Comparison of ENCODE assay signal across 8 mouse cellular contexts in genomic region chr2:72475423-72475796, GRCm38 (mm10). TPM values are rescaled to one million over a fixed set of nuclear protein-coding genes. Genes with fewer than 3 reads are reported as not detected.
DNase-seq lines count a peak whose midpoint lies in the region; ATAC-seq and TF ChIP-seq lines count a peak whose summit lies in the region.

No protein-coding gene starts in this region.

- peak overlapping the region; percentile 83 for H3K9ac ChIP-seq in hindbrain, embryonic 11.5 days (ENCODE audit: low read depth, low read length)
- H3K9ac ChIP-seq in midbrain, embryonic 12.5 days (replicated peaks): peak overlapping the region; percentile 77

- H3K9me3 ChIP-seq in hindbrain, embryonic 11.5 days (ENCODE audit: control insufficient read depth, low read length): no peaks in the 10 kb centered on the region
- H3K9me3 ChIP-seq in midbrain, embryonic 12.5 days: no peaks in the 10 kb centered on the region

- H3K27me3 ChIP-seq in kidney, adult 2 months (replicated peaks; ENCODE audit: control insufficient read depth, insufficient read depth, low read length): no peaks in the 10 kb centered on the region; the same call in 1 of the 2 replicates
- H3K27me3 ChIP-seq in hindbrain, embryonic 11.5 days (ENCODE audit: control insufficient read depth, insufficient read depth, low read length): no peaks in the 10 kb centered on the region
- peaks cover 32% of the 10 kb centered on the region for H3K27me3 ChIP-seq in midbrain, embryonic 12.5 days

- peak overlapping the region; percentile 74; the same call in 1 of the 2 replicates for H3K4me3 ChIP-seq in kidney, adult 2 months (ENCODE audit: insufficient read depth, low read depth, low read length)
- peak overlapping the region; percentile 89 for H3K4me3 ChIP-seq in hindbrain, embryonic 11.5 days (ENCODE audit: low read depth, low read length)
- H3K4me3 ChIP-seq in midbrain, embryonic 12.5 days: peak overlapping the region; percentile 89

- DNase-seq in kidney, adult 2 months: no peak
- no peak for DNase-seq in kidney, postnatal 25 days
- DNase-seq in WW6 (ENCODE audit: low read depth, low spot score): peak; percentile 13
- no peak for DNase-seq in hindbrain, embryonic 11.5 days (ENCODE audit: low spot score)
- no peak for DNase-seq in kidney, postnatal 4 days
- DNase-seq in urinary bladder, postnatal 14 days (ENCODE audit: low spot score): no peak

- peak overlapping the region; percentile 45 for H3K4me2 ChIP-seq in hindbrain, embryonic 11.5 days (replicated peaks; ENCODE audit: low read depth, low read length)
- peak overlapping the region; percentile 82 for H3K4me2 ChIP-seq in midbrain, embryonic 12.5 days (replicated peaks)

- no peak overlapping the region for H3K27ac ChIP-seq in kidney, adult 2 months (ENCODE audit: insufficient read depth, low read depth, low read length)
- H3K27ac ChIP-seq in hindbrain, embryonic 11.5 days (ENCODE audit: low read depth, low read length): no peak overlapping the region
- H3K27ac ChIP-seq in midbrain, embryonic 12.5 days (replicated peaks): no peak overlapping the region

- no peak for ATAC-seq in hindbrain, embryonic 11.5 days (ENCODE audit: low FRiP score)
- no peak for ATAC-seq in midbrain, embryonic 12.5 days (ENCODE audit: low FRiP score, low read depth)
- no peak for ATAC-seq in monocyte, adult 5-6 weeks (replicated peaks; ENCODE audit: insufficient number of reproducible peaks, low FRiP score, low TSS enrichment, poor library complexity, severe bottlenecking)

- 1% methylated on average over 7 of the region's 7 CpGs for WGBS in kidney, adult 2 months
- under 1% methylated on average over 7 of the region's 7 CpGs for WGBS in hindbrain, embryonic 11.5 days
- 0% methylated on average over 7 of the region's 7 CpGs for WGBS in midbrain, embryonic 12.5 days

- H3K4me1 ChIP-seq in kidney, adult 2 months (ENCODE audit: control insufficient read depth, insufficient read depth, low read length): peaks cover 4% of the 10 kb centered on the region; the same call in 1 of the 2 replicates
- no peaks in the 10 kb centered on the region; the same call in 1 of the 2 replicates for H3K4me1 ChIP-seq in hindbrain, embryonic 11.5 days (replicated peaks; ENCODE audit: control insufficient read depth, insufficient read depth, low read length)
- peaks cover 40% of the 10 kb centered on the region for H3K4me1 ChIP-seq in midbrain, embryonic 12.5 days

- no peaks in the 10 kb centered on the region for H3K36me3 ChIP-seq in kidney, adult 2 months (ENCODE audit: control insufficient read depth, insufficient read depth, low read length)
- H3K36me3 ChIP-seq in hindbrain, embryonic 11.5 days (ENCODE audit: control insufficient read depth, insufficient read depth, low read length): no peaks in the 10 kb centered on the region
- 0 out of 2 replicates have a peak, but pooled peaks cover 6% of the 10 kb centered on the region for H3K36me3 ChIP-seq in midbrain, embryonic 12.5 days

- no peak for TF ChIP-seq CTCF in kidney, adult 2 months (conservative IDR thresholded peaks at IDR 0.05; ENCODE audit: insufficient read depth, insufficient read length, low read depth, low read length)

- no peak for TF ChIP-seq POLR2A in kidney, adult 2 months (IDR thresholded peaks at IDR 0.05; ENCODE audit: low read depth, low read length)

RNA-seq across cellular contexts. Expression of gene Cdca7, which starts 0.5 kb away (rescaled TPM):
- polyA plus RNA-seq in kidney, adult 2 months (2012; rRNA removed): 1.4 and 1.7 TPM in 2 replicates
- polyA plus RNA-seq in hindbrain, embryonic 11.5 days (2014; fragmentation: Nextera tagmentation; extraction: Ambion mirVana): 156 and 172 TPM in 2 replicates
- polyA plus RNA-seq in midbrain, embryonic 12.5 days (2016; fragmentation: Nextera tagmentation; extraction: Ambion mirVana): 126 and 129 TPM in 2 replicates
- total RNA-seq in monocyte, adult 5-6 weeks (2017): 0.38 to 2.7 TPM (median 1.6 TPM) in 3 replicates

Comparison
In these comparisons a context has a peak if more than half of its experiments do, and no peak if none do; other contexts are left out.
1. RNA of gene Cdca7, which starts 0.5 kb away (polyA plus RNA-seq): 156 to 172 TPM in hindbrain, embryonic 11.5 days and 126 to 129 TPM in midbrain, embryonic 12.5 days; 1.4 to 1.7 TPM in kidney, adult 2 months; every median in the first group is over 10 times any median in the second.
2. Peak in every context shown above with its lines, with median percentiles within 50 percentile points of each other: H3K4me3 ChIP-seq.